Mouse (Mus musculus): ENCODE data around the gene Gm14406. TPM values are rescaled to one million over a fixed set of nuclear protein-coding genes. Genes with fewer than 3 reads are reported as not detected.

The Gm14406 gene
- polyA plus RNA-seq, 1 experiment from 2014 or later, result not detected

Other genes starting within 250 kb of the Gm14406 start
- 7.6 and 8.4 TPM in 2 replicates for gene Gm14418, start 179.9 kb downstream of the Gm14406 start, polyA plus RNA-seq (2016; fragmentation: Nextera tagmentation; extraction: Ambion mirVana)
- gene Zfp970, start 113.5 kb downstream of the Gm14406 start, polyA plus RNA-seq (2016; fragmentation: Nextera tagmentation; extraction: Ambion mirVana), result 9.7 and 11.2 TPM in 2 replicates
- gene Gm14403, start 80.0 kb downstream of the Gm14406 start, polyA plus RNA-seq (2016; fragmentation: Nextera tagmentation; extraction: Ambion mirVana), result 4.2 and 4.8 TPM in 2 replicates
- 7.0 and 7.5 TPM in 2 replicates for gene Gm14322, start 181.1 kb upstream of the Gm14406 start, polyA plus RNA-seq (2016; fragmentation: Nextera tagmentation; extraction: Ambion mirVana)

Data from hindbrain, embryonic 12.5 days (tissue).